Mouse (Mus musculus) ES-E14 (cell line): ENCODE measurements at regions not wholly inside any gene's neighbourhood (a gene's known extent, or its start where the extent isn't known, plus 50 kb on each side); places are given as distances from the start of the nearest gene placed in this dataset.

Experiments used
- DNase-seq: peaks from one replicate; pipeline ENCODE4 v3.0.0-alpha.2; 2013; ENCODE audit warnings: low read depth, low spot score
- H3K27ac ChIP-seq: 2 replicates; pipeline ENCODE4 v1.5.1; 2012; ENCODE audit warnings: low read depth, mild to moderate bottlenecking, low read length, moderate library complexity, mixed read lengths; ENCODE audit not compliant: poor library complexity, insufficient read depth, severe bottlenecking
- H3K36me3 ChIP-seq: 2 replicates; pipeline ENCODE4 v1.6.1; 2012; ENCODE audit warnings: mild to moderate bottlenecking, low read length, moderate library complexity, mixed read lengths; ENCODE audit not compliant: control insufficient read depth, poor library complexity, insufficient read depth, severe bottlenecking
- H3K4me1 ChIP-seq, 2 experiments: fragments of 150-350 bp in 1 of 2; sonication (generic) in 1 of 2; 2 replicates each; pipeline ENCODE4 v1.6.1; 2012; ENCODE audit warnings: low read length in 2 of 2, mild to moderate bottlenecking in 1 of 2, mixed read lengths in 1 of 2; ENCODE audit not compliant: control insufficient read depth in 2 of 2, insufficient read depth in 2 of 2, poor library complexity in 1 of 2
- H3K4me3 ChIP-seq, 2 experiments: fragments of 150-350 bp in 1 of 2; sonication (generic) in 1 of 2; 2 replicates each; pipeline ENCODE4 v1.5.1; 2012; ENCODE audit warnings: low read length in 2 of 2, low read depth in 1 of 2, mild to moderate bottlenecking in 1 of 2, mixed read lengths in 1 of 2; ENCODE audit not compliant: insufficient read depth in 1 of 2, poor library complexity in 1 of 2, severe bottlenecking in 1 of 2
- H3K9ac ChIP-seq: 2 replicates; pipeline ENCODE4 v1.6.1; 2012; ENCODE audit warnings: low read depth, mild to moderate bottlenecking, low read length, mixed read lengths; ENCODE audit not compliant: poor library complexity, insufficient read depth, severe bottlenecking
- H3K9me3 ChIP-seq: fragments of 150-350 bp; sonication (generic); 2 replicates; pipeline ENCODE4 v1.6.1; 2012; ENCODE audit warnings: low read depth, mild to moderate bottlenecking, low read length; ENCODE audit not compliant: control insufficient read depth, insufficient read depth
- CHD2 ChIP-seq: IDR thresholded peaks from 2 replicates; pipeline ENCODE4 v1.6.1; 2014; ENCODE audit warnings: mild to moderate bottlenecking, low read depth, low read length, inconsistent platforms
- HCFC1 ChIP-seq: IDR thresholded peaks from 2 replicates; pipeline ENCODE4 v1.6.1; 2012; ENCODE audit warnings: low read length, inconsistent platforms, borderline replicate concordance; ENCODE audit not compliant: insufficient read depth
- MAFK ChIP-seq: IDR thresholded peaks from 2 replicates; pipeline ENCODE4 v1.6.1; 2014; ENCODE audit warnings: mild to moderate bottlenecking, low read depth, low read length, inconsistent platforms; ENCODE audit not compliant: insufficient read depth
- ZC3H11A ChIP-seq: IDR thresholded peaks from 2 replicates; pipeline ENCODE4 v1.6.1; 2012; ENCODE audit warnings: low read depth, mild to moderate bottlenecking, inconsistent platforms, low read length, borderline replicate concordance
- ZNF384 ChIP-seq: IDR thresholded peaks from 2 replicates; pipeline ENCODE4 v1.6.1; 2012; ENCODE audit warnings: low read depth, low read length, inconsistent platforms
- in situ Hi-C, 2 experiments: fragments of 600-800 bp; cut with MboI; formaldehyde crosslinking; loops; one replicate each; pipeline ENCODE4 v1.15.1; 2025; ENCODE audit warnings: low sequenced_read_pairs in 2 of 2, inconsistent platforms in 1 of 2; ENCODE audit not compliant: unreplicated experiment in 2 of 2

DNA sequence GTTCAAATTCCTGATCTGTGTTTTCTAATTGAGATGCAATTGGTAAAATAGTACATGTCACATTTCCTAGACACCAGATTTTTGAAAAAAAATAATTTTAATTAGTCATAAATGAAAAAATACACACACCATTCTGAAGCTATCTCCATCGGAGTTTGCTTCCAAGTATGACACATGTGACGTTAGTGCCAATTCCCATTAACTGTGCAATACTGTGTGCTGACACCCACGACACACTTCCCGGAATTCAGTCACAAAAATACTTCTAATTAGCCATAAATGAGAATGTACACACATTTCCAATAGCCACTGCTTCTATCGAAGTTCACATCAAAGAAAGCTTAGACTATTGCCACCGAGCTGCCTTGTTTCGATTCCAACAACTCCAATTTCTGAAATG is 258.5 kb upstream of the G2e3 start:
- DNase-seq = no peak
- Histone ChIP-seq H3K4me3 (no peak overlapping the region), H3K9me3 (no peaks in the 10 kb centered on the region), H3K27ac (no peak overlapping the region), H3K36me3 (no peaks in the 10 kb centered on the region), H3K9ac (no peak overlapping the region), H3K4me1 (no peaks in the 10 kb centered on the region)
- TF ChIP-seq MAFK (no peak), CHD2 (no peak), ZC3H11A (no peak)
- in situ Hi-C loops = no loop called here

DNA sequence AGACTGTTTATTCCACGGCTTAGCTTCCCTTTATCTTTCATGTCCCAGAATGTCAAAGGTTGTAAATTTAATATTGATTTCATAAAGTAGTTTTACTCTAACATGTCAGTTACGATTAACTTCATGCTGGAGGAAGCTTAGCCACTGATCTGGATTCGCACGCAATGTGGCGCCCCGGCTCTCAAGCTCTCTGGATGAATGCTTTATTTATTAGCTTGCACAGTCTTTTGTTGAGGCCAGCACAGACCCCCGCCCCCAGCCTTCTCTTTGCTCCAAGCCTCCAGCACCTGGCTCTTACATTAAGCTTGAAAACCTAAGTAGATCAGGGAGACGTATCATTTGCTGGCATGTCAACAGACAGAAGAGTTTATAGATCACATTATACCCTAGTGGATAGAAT is 266.1 kb upstream of the G2e3 start:
- H3K4me1 ChIP-seq = no peaks in the 10 kb centered on the region
- no peaks in the 10 kb centered on the region for H3K36me3 ChIP-seq
- H3K9ac ChIP-seq = no peak overlapping the region
- no peak overlapping the region for H3K4me3 ChIP-seq
- H3K27ac ChIP-seq = no peak overlapping the region
- H3K9me3 ChIP-seq = no peaks in the 10 kb centered on the region
- in situ Hi-C loops = no loop called here
- no peak for DNase-seq
- no peak for TF ChIP-seq HCFC1
- no peak for TF ChIP-seq MAFK
- TF ChIP-seq ZNF384 = no peak
- TF ChIP-seq CHD2 = no peak
- TF ChIP-seq ZC3H11A = no peak

DNA sequence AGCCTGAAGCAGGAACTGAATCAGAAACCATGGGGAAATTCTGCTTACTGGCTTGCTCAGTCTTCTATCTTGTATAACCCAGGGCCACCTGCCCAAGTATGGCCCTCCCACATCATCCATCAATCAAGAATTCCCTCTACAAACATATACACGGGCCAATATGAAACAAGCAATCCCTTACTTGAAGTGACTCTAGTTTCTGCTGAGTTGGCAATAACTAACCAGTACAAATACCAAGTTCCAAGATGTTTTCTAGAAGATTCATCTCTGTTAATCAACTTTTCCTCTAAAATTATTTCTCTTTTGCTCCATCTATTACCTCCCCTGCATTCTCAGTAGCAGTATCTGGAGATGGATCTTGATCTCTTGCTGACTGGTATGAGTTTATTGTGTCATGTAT is 274.4 kb upstream of the G2e3 start:
- H3K27ac ChIP-seq = no peak overlapping the region
- H3K36me3 ChIP-seq = no peaks in the 10 kb centered on the region
- peak; percentile 88 for TF ChIP-seq MAFK
- no peak for TF ChIP-seq ZC3H11A
- no peak for TF ChIP-seq HCFC1
- TF ChIP-seq CHD2 = no peak
- no peak for TF ChIP-seq ZNF384
- no peak for DNase-seq
- in situ Hi-C loops = no loop called here
- no peaks in the 10 kb centered on the region for H3K9me3 ChIP-seq
- H3K9ac ChIP-seq = no peak overlapping the region
- no peaks in the 10 kb centered on the region for H3K4me1 ChIP-seq
- H3K4me3 ChIP-seq = no peak overlapping the region

DNA sequence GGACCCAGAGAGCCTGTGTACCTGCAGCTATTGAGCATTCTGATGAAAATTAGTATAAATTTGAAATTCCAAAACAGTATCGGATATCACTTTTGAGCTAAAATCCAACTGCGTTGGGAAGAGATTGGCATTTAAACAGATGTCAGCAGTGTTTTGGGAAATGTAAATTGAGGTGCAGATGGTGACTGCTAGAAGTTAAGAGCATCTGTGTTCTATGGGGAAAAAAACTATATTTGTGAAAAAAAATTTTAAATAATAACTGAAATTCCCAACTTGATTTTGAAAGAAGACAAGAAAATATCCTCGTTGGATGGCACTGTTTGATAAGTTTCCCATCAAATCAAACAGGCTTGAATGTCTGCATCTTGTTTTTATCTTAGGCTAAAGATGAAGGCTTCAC is 286.9 kb upstream of the G2e3 start:
- Histone ChIP-seq H3K9me3 (no peaks in the 10 kb centered on the region), H3K36me3 (no peaks in the 10 kb centered on the region), H3K9ac (no peak overlapping the region), H3K4me1 (peaks cover 0 to 2% of the 10 kb centered on the region in 2 experiments; a peak in 1 of 4 replicates), H3K4me3 (no peak overlapping the region), H3K27ac (no peak overlapping the region)
- no peak for DNase-seq
- in situ Hi-C loops = no loop called here
- TF ChIP-seq HCFC1 = no peak
- TF ChIP-seq ZNF384 = no peak
- no peak for TF ChIP-seq CHD2
- no peak for TF ChIP-seq MAFK
- TF ChIP-seq ZC3H11A = no peak

DNA sequence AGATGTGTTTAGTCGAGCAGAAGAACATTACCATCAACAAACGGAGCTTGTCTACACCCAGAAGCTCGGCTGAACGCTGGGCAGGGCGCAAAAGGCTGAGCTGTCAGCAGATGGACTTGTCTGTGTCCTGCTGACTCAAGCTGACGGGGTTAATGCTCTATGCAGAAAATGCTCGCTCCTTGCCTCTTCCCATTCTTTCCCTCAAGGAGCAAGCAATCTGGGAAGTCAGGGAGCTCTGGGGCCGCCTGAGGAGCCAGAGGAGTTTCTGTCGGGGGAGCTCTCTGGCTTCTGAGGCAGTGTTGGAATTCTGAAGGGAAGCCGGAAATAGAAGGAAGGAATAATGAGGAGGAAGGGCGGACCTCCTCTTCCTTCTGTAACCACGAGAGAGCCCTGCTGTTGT is 289.3 kb upstream of the G2e3 start:
- TF ChIP-seq ZNF384 = no peak
- TF ChIP-seq ZC3H11A = no peak
- no peak for TF ChIP-seq HCFC1
- TF ChIP-seq MAFK = no peak
- TF ChIP-seq CHD2 = no peak
- peaks cover 0 to 2% of the 10 kb centered on the region in 2 experiments; a peak in 1 of 4 replicates for H3K4me1 ChIP-seq
- H3K9me3 ChIP-seq = no peaks in the 10 kb centered on the region
- no peaks in the 10 kb centered on the region for H3K36me3 ChIP-seq
- no peak overlapping the region for H3K27ac ChIP-seq
- H3K9ac ChIP-seq = no peak overlapping the region
- no peak for DNase-seq
- in situ Hi-C loops = no loop called here
- no peak overlapping the region for H3K4me3 ChIP-seq
